Mouse (Mus musculus): ENCODE results near the gene Rpp40.

The Rpp40 gene

GRCm38 (mm10) chr13:35851581-35851980 is 54.6 kb downstream of the Rpp40 start:
- DNase-seq, result peak; percentile 26 to 40

- peak; percentile 57 to 68 for DNase-seq
These were observed 57.5 kb downstream of the Rpp40 start for GRCm38 (mm10) chr13:35848694-35849093.

GRCm38 (mm10) chr13:35845306-35845705 is 60.9 kb downstream of the Rpp40 start:
- DNase-seq, result no peak

All from cerebellum, postnatal 10 days (tissue).